Mouse (Mus musculus): ENCODE results near the gene Sipa1. TPM values are rescaled to one million over a fixed set of nuclear protein-coding genes. Genes with fewer than 3 reads are reported as not detected.
A peak's percentile ranks its signal among the peaks of the same experiment; 100 is the strongest.

Sipa1 gene
- polyA plus RNA-seq, 1 experiment, result 10.0 TPM

DNA sequence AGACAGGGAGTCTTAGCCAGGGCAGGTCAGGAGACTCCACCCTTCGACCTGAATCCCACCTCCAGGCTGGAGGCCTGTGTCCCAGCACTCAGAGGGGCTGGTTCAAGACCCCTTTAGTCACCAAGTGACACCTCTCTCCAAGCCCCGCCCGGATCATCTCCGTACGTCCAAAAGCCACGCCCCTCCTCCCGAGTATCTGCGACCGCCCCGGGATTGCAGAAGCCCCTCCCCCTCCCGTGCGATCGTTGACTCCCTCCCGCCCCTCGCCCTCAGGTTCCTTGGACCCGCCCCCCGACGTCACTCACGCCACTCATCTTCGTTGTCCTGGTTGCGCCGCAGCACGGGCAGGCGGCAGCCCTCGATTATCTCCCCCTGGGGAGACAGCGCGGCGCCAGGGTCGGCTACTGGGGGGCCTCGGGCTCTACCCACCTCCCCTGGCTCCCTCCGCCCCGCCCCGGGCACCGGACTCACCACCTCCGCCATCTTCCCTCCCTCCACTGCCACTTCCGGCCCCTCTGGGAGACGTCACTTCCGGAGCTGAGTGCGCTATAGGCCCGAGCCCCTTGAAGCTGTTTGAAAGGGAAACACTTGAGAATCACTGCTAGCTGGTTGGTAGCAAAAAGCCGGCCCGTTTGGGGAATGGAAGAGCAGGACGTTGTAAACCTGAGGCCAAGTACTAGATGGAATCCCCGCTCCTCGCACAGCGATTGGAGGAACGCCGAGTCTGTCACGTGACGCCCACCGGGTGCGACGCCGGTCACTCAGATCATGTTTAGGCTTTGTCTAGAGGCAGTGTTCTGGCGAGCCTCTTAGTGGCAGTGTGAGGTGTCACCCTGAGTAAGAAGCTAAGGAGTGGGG is 53.7 kb downstream of the Sipa1 start, which contains the start of gene Kat5:
Gene Kat5, minus strand, starts transcription at position 691 of the 858 bp plus-strand sequence.
- peak within 1 kb of the TSS; percentile 96 for H3K4me3 ChIP-seq (ENCODE audit: insufficient read depth, low read depth, low read length)
- peaks cover 4% of the 10 kb centered on the region for H3K4me1 ChIP-seq (ENCODE audit: control insufficient read depth, insufficient read depth, insufficient read length, low read length)
- H3K27ac ChIP-seq (replicated peaks; ENCODE audit: low read depth, low read length), result peak within 1 kb of the TSS; percentile 100

GRCm38 (mm10) chr19:5609171-5609546 is 54.3 kb downstream of the Sipa1 start:
- Histone ChIP-seq H3K27ac (replicated peaks; ENCODE audit: low read depth, low read length) (peak overlapping the region; percentile 48), H3K4me3 (ENCODE audit: insufficient read depth, low read depth, low read length) (peak overlapping the region; percentile 96), H3K4me1 (ENCODE audit: control insufficient read depth, insufficient read depth, insufficient read length, low read length) (peaks cover 4% of the 10 kb centered on the region)

GRCm38 (mm10) chr19:5608707-5609106 is 54.8 kb downstream of the Sipa1 start:
- H3K4me3 ChIP-seq (ENCODE audit: insufficient read depth, low read depth, low read length), result peak overlapping the region; percentile 96; the same call in 1 of the 2 replicates
- H3K4me1 ChIP-seq (ENCODE audit: control insufficient read depth, insufficient read depth, insufficient read length, low read length), result peaks cover 4% of the 10 kb centered on the region
- H3K27ac ChIP-seq (replicated peaks; ENCODE audit: low read depth, low read length), result no peak overlapping the region

- peaks cover 6% of the 10 kb centered on the region for H3K4me1 ChIP-seq (ENCODE audit: control insufficient read depth, insufficient read depth, insufficient read length, low read length)
- no peak overlapping the region for H3K27ac ChIP-seq (replicated peaks; ENCODE audit: low read depth, low read length)
- H3K4me3 ChIP-seq (ENCODE audit: insufficient read depth, low read depth, low read length), result no peak overlapping the region
Measured at GRCm38 (mm10) chr19:5607705-5608410, 55.6 kb downstream of the Sipa1 start.

DNA sequence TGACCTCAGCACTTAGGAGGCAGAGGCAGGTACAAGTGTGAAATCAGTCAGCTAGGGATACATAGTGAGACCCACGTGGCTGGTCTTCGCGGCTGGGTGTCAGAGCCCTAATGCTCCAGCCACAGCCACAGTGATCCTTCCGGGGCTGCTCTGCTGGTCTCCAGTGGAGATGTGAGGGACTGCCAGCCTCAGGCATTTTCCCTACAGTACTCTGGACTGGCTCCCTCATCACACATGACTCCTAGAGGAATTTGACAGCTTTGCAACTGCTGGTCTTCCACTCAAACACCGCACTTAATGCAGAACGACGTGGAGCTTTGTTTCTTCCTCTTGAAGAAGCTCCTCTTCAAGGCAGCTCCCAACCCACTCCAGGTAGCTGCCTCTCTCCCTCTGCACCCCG is 57.3 kb downstream of the Sipa1 start:
- H3K27ac ChIP-seq (replicated peaks; ENCODE audit: low read depth, low read length), result no peak overlapping the region
- H3K4me3 ChIP-seq (ENCODE audit: insufficient read depth, low read depth, low read length), result no peak overlapping the region
- peaks cover 12% of the 10 kb centered on the region for H3K4me1 ChIP-seq (ENCODE audit: control insufficient read depth, insufficient read depth, insufficient read length, low read length)

- Histone ChIP-seq H3K4me3 (ENCODE audit: insufficient read depth, low read depth, low read length) (no peak overlapping the region), H3K27ac (replicated peaks; ENCODE audit: low read depth, low read length) (no peak overlapping the region), H3K4me1 (ENCODE audit: control insufficient read depth, insufficient read depth, insufficient read length, low read length) (peaks cover 8% of the 10 kb centered on the region)
Measured at GRCm38 (mm10) chr19:5605126-5605525, 58.4 kb downstream of the Sipa1 start.

- H3K27ac ChIP-seq (replicated peaks; ENCODE audit: low read depth, low read length), result no peak overlapping the region
- no peak overlapping the region for H3K4me3 ChIP-seq (ENCODE audit: insufficient read depth, low read depth, low read length)
- H3K4me1 ChIP-seq (ENCODE audit: control insufficient read depth, insufficient read depth, insufficient read length, low read length), result peaks cover 8% of the 10 kb centered on the region
Measured at GRCm38 (mm10) chr19:5603664-5604063, 59.8 kb downstream of the Sipa1 start.

- Histone ChIP-seq H3K27ac (replicated peaks; ENCODE audit: low read depth, low read length) (no peak within 1 kb of the TSS; the same call in 1 of the 2 replicates), H3K4me1 (ENCODE audit: control insufficient read depth, insufficient read depth, insufficient read length, low read length) (peaks cover 8% of the 10 kb centered on the region), H3K4me3 (ENCODE audit: insufficient read depth, low read depth, low read length) (peak within 1 kb of the TSS; percentile 84)
Measured at GRCm38 (mm10) chr19:5601752-5602541, 61.6 kb downstream of the Sipa1 start, which contains the start of gene Rnaseh2c. TSS of gene Rnaseh2c (plus strand) at chr19:5601873.

Other genes with a start within 250 kb of the Sipa1 start
- gene Drap1, start 238.7 kb downstream of the Sipa1 start, polyA plus RNA-seq (2012; ENCODE audit: insufficient read depth, insufficient read length, missing spikeins), result 293 and 410 TPM in 2 replicates
- 23.8 and 27.1 TPM in 2 replicates for gene AI837181, start 238.6 kb downstream of the Sipa1 start, polyA plus RNA-seq (2012; ENCODE audit: insufficient read depth, insufficient read length, missing spikeins)
- not detected in 2 replicates for gene Fosl1, start 216.2 kb downstream of the Sipa1 start, polyA plus RNA-seq (2012; ENCODE audit: insufficient read depth, insufficient read length, missing spikeins)
- gene Ccdc85b, start 205.8 kb downstream of the Sipa1 start, polyA plus RNA-seq (2012; ENCODE audit: insufficient read depth, insufficient read length, missing spikeins), result 2.2 and 6.5 TPM in 2 replicates
- 34.8 and 44.0 TPM in 2 replicates for gene Fibp, start 203.1 kb downstream of the Sipa1 start, polyA plus RNA-seq (2012; ENCODE audit: insufficient read depth, insufficient read length, missing spikeins)
- gene Ctsw, start 195.2 kb downstream of the Sipa1 start, polyA plus RNA-seq (2012; ENCODE audit: insufficient read depth, insufficient read length, missing spikeins), result not detected in 2 replicates
- gene Efemp2, start 189.8 kb downstream of the Sipa1 start, polyA plus RNA-seq (2012; ENCODE audit: insufficient read depth, insufficient read length, missing spikeins), result 10.1 and 16.1 TPM in 2 replicates
- 14.8 and 25.2 TPM in 2 replicates for gene Mus81, start 175.3 kb downstream of the Sipa1 start, polyA plus RNA-seq (2012; ENCODE audit: insufficient read depth, insufficient read length, missing spikeins)
- 324 and 390 TPM in 2 replicates for gene Cfl1, start 173.3 kb downstream of the Sipa1 start, polyA plus RNA-seq (2012; ENCODE audit: insufficient read depth, insufficient read length, missing spikeins)
- gene 1700020D05Rik, start 159.9 kb downstream of the Sipa1 start, polyA plus RNA-seq (2012; ENCODE audit: insufficient read depth, insufficient read length, missing spikeins), result 1.1 TPM in 1 of 2 replicates, not detected in the other
- gene Snx32, start 153.2 kb downstream of the Sipa1 start, polyA plus RNA-seq (2012; ENCODE audit: insufficient read depth, insufficient read length, missing spikeins), result 2.7 and 7.0 TPM in 2 replicates
- not detected in 2 replicates for gene Ovol1, start 103.1 kb downstream of the Sipa1 start, polyA plus RNA-seq (2012; ENCODE audit: insufficient read depth, insufficient read length, missing spikeins)
- gene Ap5b1, start 95.7 kb downstream of the Sipa1 start, polyA plus RNA-seq (2012; ENCODE audit: insufficient read depth, insufficient read length, missing spikeins), result 1.3 and 2.1 TPM in 2 replicates
- 55.5 and 74.0 TPM in 2 replicates for gene Rnaseh2c, start 61.8 kb downstream of the Sipa1 start, polyA plus RNA-seq (2012; ENCODE audit: insufficient read depth, insufficient read length, missing spikeins)
- gene Kat5, start 53.5 kb downstream of the Sipa1 start, polyA plus RNA-seq (2012; ENCODE audit: insufficient read depth, insufficient read length, missing spikeins), result 17.0 and 26.3 TPM in 2 replicates
- 22.8 and 24.6 TPM in 2 replicates for gene Rela, start 26.2 kb downstream of the Sipa1 start, polyA plus RNA-seq (2012; ENCODE audit: insufficient read depth, insufficient read length, missing spikeins)
- gene Map3k11, start 25.0 kb upstream of the Sipa1 start, polyA plus RNA-seq (2012; ENCODE audit: insufficient read depth, insufficient read length, missing spikeins), result 14.9 and 24.5 TPM in 2 replicates
- 19.6 and 26.2 TPM in 2 replicates for gene Pcnx3, start 25.2 kb upstream of the Sipa1 start, polyA plus RNA-seq (2012; ENCODE audit: insufficient read depth, insufficient read length, missing spikeins)
- not detected in 2 replicates for gene Kcnk7, start 40.7 kb upstream of the Sipa1 start, polyA plus RNA-seq (2012; ENCODE audit: insufficient read depth, insufficient read length, missing spikeins)
- 45.3 and 47.1 TPM in 2 replicates for gene Ehbp1l1, start 62.6 kb upstream of the Sipa1 start, polyA plus RNA-seq (2012; ENCODE audit: insufficient read depth, insufficient read length, missing spikeins)
- gene Fam89b, start 65.9 kb upstream of the Sipa1 start, polyA plus RNA-seq (2012; ENCODE audit: insufficient read depth, insufficient read length, missing spikeins), result 55.7 and 58.4 TPM in 2 replicates
- 59.4 and 101 TPM in 2 replicates for gene Ltbp3, start 77.2 kb upstream of the Sipa1 start, polyA plus RNA-seq (2012; ENCODE audit: insufficient read depth, insufficient read length, missing spikeins)
- 49.2 and 54.3 TPM in 2 replicates for gene Scyl1, start 107.7 kb upstream of the Sipa1 start, polyA plus RNA-seq (2012; ENCODE audit: insufficient read depth, insufficient read length, missing spikeins)
- gene Frmd8, start 211.6 kb upstream of the Sipa1 start, polyA plus RNA-seq (2012; ENCODE audit: insufficient read depth, insufficient read length, missing spikeins), result 6.6 and 7.0 TPM in 2 replicates
- 2.3 and 2.4 TPM in 2 replicates for gene Slc25a45, start 214.1 kb upstream of the Sipa1 start, polyA plus RNA-seq (2012; ENCODE audit: insufficient read depth, insufficient read length, missing spikeins)
- gene Tigd3, start 230.4 kb upstream of the Sipa1 start, polyA plus RNA-seq (2012; ENCODE audit: insufficient read depth, insufficient read length, missing spikeins), result not detected in 2 replicates
- 22.6 and 36.6 TPM in 2 replicates for gene Dpf2, start 249.3 kb upstream of the Sipa1 start, polyA plus RNA-seq (2012; ENCODE audit: insufficient read depth, insufficient read length, missing spikeins)

Measured in brown adipose tissue, adult 24 weeks (tissue).